Mouse (Mus musculus) left cerebral cortex, adult 11 months (tissue): ENCODE data around the gene 1110002E22Rik.

Experiments
- DNase-seq: peaks from one replicate; pipeline ENCODE4 v3.0.0; 2022; ENCODE audit warnings: low spot score

The 1110002E22Rik gene

GRCm38 (mm10) chr3:138110910-138111782 is 46.3 kb downstream of the 1110002E22Rik start:
- DNase-seq = no peak

- DNase-seq = no peak
These were observed 49.3 kb downstream of the 1110002E22Rik start for GRCm38 (mm10) chr3:138114106-138114505.

GRCm38 (mm10) chr3:138116871-138117270 is 52.0 kb downstream of the 1110002E22Rik start:
- no peak for DNase-seq

DNA sequence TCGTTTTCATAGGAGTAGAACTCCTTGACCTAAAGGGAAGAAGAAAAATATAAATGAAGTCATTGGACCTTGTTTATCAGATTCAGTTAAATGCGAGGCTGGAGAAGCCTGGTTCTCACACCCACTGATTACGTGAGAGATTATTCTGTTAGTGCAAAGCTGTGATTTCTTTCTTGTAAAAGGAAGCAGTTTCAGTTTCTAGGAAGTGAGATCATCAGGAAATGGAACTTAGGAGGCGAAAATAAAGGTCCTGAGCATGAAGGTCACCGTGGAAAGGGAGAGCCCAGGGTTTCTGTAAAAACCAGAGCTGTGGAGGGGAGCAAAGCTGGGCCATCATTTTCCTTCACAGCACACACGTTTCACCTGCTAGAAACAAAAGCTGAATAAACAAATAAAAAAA is 53.5 kb downstream of the 1110002E22Rik start:
- DNase-seq = no peak

GRCm38 (mm10) chr3:138118831-138119230 is 54.0 kb downstream of the 1110002E22Rik start:
- no peak for DNase-seq

DNA sequence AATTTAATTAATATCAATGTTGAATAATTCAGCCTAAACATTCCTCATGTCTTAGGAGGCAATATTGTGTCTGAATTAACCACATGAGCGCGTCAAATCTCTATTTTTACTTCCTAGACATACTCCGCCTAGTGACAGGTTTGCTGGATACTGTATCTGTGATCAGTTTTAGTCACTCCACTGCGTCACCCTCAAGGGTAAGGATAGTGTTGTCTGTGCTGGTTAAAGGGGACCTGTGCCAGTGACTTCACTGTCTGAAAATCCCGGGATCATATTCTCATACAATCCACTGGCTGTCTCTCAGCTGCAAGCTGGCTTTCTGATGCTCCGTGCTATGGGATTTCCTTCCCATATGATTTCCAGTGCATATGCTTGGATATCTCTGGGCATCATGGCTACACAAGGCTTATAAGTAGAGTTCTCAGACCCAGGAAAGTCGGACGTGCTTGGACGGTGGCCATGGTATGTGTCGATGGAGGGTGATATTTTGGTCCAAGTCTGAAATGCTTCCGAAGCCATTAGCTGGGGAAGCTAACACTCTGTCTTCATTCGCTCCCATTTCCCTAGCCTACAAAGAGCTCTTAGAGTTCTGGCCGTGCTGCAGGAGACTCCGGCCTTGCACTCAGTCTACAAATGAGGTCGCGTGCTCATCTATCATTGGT is 54.7 kb downstream of the 1110002E22Rik start:
- DNase-seq = no peak

- DNase-seq = no peak
These were observed 56.6 kb downstream of the 1110002E22Rik start for GRCm38 (mm10) chr3:138121461-138121860.

GRCm38 (mm10) chr3:138123842-138124241 is 59.0 kb downstream of the 1110002E22Rik start:
- DNase-seq = no peak

GRCm38 (mm10) chr3:138129110-138129509 is 64.3 kb downstream of the 1110002E22Rik start:
- DNase-seq = no peak

DNA sequence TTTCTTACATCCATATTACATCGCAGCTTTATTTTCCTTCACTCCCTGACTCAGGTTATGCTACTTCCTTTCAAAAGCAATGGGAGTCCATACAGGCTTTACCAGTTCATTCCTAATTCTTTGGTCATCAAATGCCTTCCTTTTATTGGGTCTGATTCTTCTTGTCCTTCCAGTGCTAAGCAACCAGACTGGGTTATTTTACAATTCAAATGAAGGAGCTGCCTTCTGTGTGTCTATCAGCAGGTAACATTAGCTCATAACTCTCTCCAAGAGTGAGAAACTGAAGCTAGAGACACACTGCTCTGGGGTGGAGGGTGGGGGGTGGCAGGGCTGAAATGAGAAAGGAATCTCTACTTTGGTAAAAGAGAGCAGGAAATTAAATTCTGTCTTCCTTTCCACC is 65.8 kb downstream of the 1110002E22Rik start:
- DNase-seq = no peak
